Mouse (Mus musculus) bone marrow, adult 2 months (tissue): ENCODE data around the gene Cyth1.

ENCODE experiments used
- CTCF ChIP-seq: fragments of 200-500 bp; IDR thresholded peaks from 2 replicates; pipeline ENCODE4 v1.5.1; 2011; ENCODE audit warnings: low read length, control low read depth; ENCODE audit not compliant: control insufficient read depth, insufficient read depth
- POLR2A ChIP-seq: fragments of 200-500 bp; IDR thresholded peaks from 2 replicates; pipeline ENCODE4 v1.6.1; 2011; ENCODE audit warnings: low read depth, mild to moderate bottlenecking, control low read depth, low read length, borderline replicate concordance; ENCODE audit not compliant: control insufficient read depth

DNA sequence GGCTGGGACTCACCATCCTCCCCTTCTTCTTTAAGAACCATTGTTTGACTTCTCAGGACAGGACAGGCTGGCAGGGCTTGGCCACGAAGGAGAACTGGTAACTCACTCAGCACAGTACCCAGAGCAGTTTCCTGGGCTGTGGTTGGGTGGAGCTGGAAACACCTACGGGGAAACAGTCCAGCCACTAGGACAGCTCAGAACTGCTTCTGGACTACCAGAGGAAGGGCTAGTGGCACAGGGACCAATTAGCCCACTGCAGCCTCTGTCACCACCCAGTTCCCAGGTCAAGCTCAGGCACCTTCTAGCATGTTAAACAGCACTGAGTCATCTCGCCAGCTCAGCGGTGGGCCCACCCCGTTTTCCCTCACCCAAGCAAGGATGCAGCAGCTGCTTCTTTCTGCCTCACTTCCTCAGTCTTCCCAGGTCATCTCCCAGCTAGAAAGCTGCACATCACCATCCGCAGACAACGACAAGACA, 35.7 kb downstream of the Cyth1 start:
- TF ChIP-seq CTCF (peak; percentile 13; the same call in 1 of the 2 replicates), POLR2A (no peak; the same call in 1 of the 2 replicates)
